Mouse (Mus musculus) CH12.LX (cell line): ENCODE data around the gene Prkaa2.

Experiments
- BHLHE40 ChIP-seq: IDR thresholded peaks from 2 replicates; pipeline ENCODE4 v1.6.1; 2011; ENCODE audit warnings: mild to moderate bottlenecking, low read depth, low read length, improper control_type of control experiment
- CTCF ChIP-seq, 2 experiments: IDR thresholded peaks in 1 of 2; conservative IDR thresholded peaks in 1 of 2; 2 replicates each; pipeline ENCODE4 v1.5.1; 2011 to 2012; ENCODE audit warnings: low read depth in 2 of 2, low read length in 2 of 2, improper control_type of control experiment in 1 of 2, inconsistent platforms in 1 of 2, mild to moderate bottlenecking in 1 of 2, moderate library complexity in 1 of 2
- ETS1 ChIP-seq: conservative IDR thresholded peaks from 2 replicates; pipeline ENCODE4 v1.6.1; 2012; ENCODE audit warnings: low read depth, mild to moderate bottlenecking, inconsistent platforms, low read length, improper control_type of control experiment, moderate library complexity
- HCFC1 ChIP-seq: IDR thresholded peaks from 2 replicates; pipeline ENCODE4 v1.6.1; 2012; ENCODE audit warnings: low read depth, mild to moderate bottlenecking, inconsistent platforms, low read length, improper control_type of control experiment
- IRF4 ChIP-seq: IDR thresholded peaks from 2 replicates; pipeline ENCODE4 v1.6.1; 2014; ENCODE audit warnings: low read depth, mild to moderate bottlenecking, inconsistent platforms, low read length, improper control_type of control experiment
- POLR2A ChIP-seq: IDR thresholded peaks from 2 replicates; pipeline ENCODE4 v1.6.1; 2011; ENCODE audit warnings: low read depth, mild to moderate bottlenecking, improper control_type of control experiment, low read length
- SIN3A ChIP-seq: IDR thresholded peaks from 2 replicates; pipeline ENCODE4 v1.6.1; 2012; ENCODE audit warnings: low read length, improper control_type of control experiment, inconsistent platforms

GRCm38 (mm10) chr4:105070982-105071381 lies 38.7 kb downstream of the Prkaa2 start:
- TF ChIP-seq CTCF (conservative IDR thresholded peaks at IDR 0.05 in 1 of 2, IDR thresholded peaks at IDR 0.05 in 1 of 2; ENCODE audit: low read depth in 2 of 2, low read length in 2 of 2) (peak; percentile 75 to 87), SIN3A (no peak), IRF4 (no peak; the same call in 1 of the 2 replicates), ETS1 (no peak), HCFC1 (no peak), POLR2A (no peak), BHLHE40 (no peak)
